Mouse (Mus musculus) stomach, postnatal 0 days (tissue): Measurements from ENCODE around the gene Eef1a1.
"Not testable (repeated sequence)": the region's sequence is repeated elsewhere in the genome, so short reads cannot be mapped to it uniquely, and the experiment has no call there.

ENCODE experiments used
- CTCF ChIP-seq: IDR thresholded peaks from 2 replicates; pipeline ENCODE4 v1.5.1; 2016; ENCODE audit warnings: antibody characterized with exemption, low read depth, mild to moderate bottlenecking, moderate library complexity
- EP300 ChIP-seq: optimal IDR thresholded peaks from 2 replicates; pipeline ENCODE3; 2016; ENCODE audit warnings: antibody characterized with exemption

- TF ChIP-seq EP300, CTCF: not testable (repeated sequence)
These were observed 8.7 kb downstream of the Eef1a1 start for GRCm38 (mm10) chr9:78480227-78480626.
